Mouse (Mus musculus) layer of hippocampus, postnatal 25 days (tissue): ENCODE results near the gene Dock9. TPM values are rescaled to one million over a fixed set of nuclear protein-coding genes. Genes with fewer than 3 reads are reported as not detected.
"Not testable (repeated sequence)": the region's sequence is repeated elsewhere in the genome, so short reads cannot be mapped to it uniquely, and the experiment has no call there.

Experiments used
- DNase-seq, 2 experiments: peaks; one replicate each; pipeline ENCODE4 v3.0.0; 2022; ENCODE audit warnings: mixed read lengths in 2 of 2, low spot score in 1 of 2; ENCODE audit errors: extremely low spot score in 1 of 2
- total RNA-seq, 2 experiments: library from RNA; stranded (reverse); gene quantifications; 2 replicates each; pipeline ENCODE4 v1.2.3; 2021

Dock9 gene
- total RNA-seq, 2 experiments from 2014 or later: 195 to 220 TPM

- no peak for DNase-seq
Measured at GRCm38 (mm10) chr14:121634736-121635430, 162.8 kb downstream of the Dock9 start.

GRCm38 (mm10) chr14:121634093-121634735 lies 163.4 kb downstream of the Dock9 start:
- no peak for DNase-seq

- DNase-seq: no peak
Measured at GRCm38 (mm10) chr14:121631934-121632333, 165.7 kb downstream of the Dock9 start.

GRCm38 (mm10) chr14:121626741-121627140 lies 170.9 kb downstream of the Dock9 start:
- DNase-seq: no peak

- DNase-seq: not testable (repeated sequence)
Measured at GRCm38 (mm10) chr14:121623996-121624542, 173.6 kb downstream of the Dock9 start.

- no peak for DNase-seq
Measured at GRCm38 (mm10) chr14:121621806-121622205, 175.8 kb downstream of the Dock9 start.

GRCm38 (mm10) chr14:121620567-121620966 lies 177.1 kb downstream of the Dock9 start:
- no peak for DNase-seq

- no peak for DNase-seq
Measured at GRCm38 (mm10) chr14:121620157-121620556, 177.5 kb downstream of the Dock9 start.

- peak; percentile 50 to 81 for DNase-seq
Measured at GRCm38 (mm10) chr14:121617645-121618390, 179.8 kb downstream of the Dock9 start.

- no peak for DNase-seq
Measured at GRCm38 (mm10) chr14:121615431-121615830, 182.2 kb downstream of the Dock9 start.

- DNase-seq: no peak
Measured at GRCm38 (mm10) chr14:121614461-121615170, 183.0 kb downstream of the Dock9 start.

- no peak for DNase-seq
Measured at GRCm38 (mm10) chr14:121613490-121613889, 184.1 kb downstream of the Dock9 start.

GRCm38 (mm10) chr14:121612926-121613325 lies 184.7 kb downstream of the Dock9 start:
- DNase-seq: no peak

- no peak for DNase-seq
Measured at GRCm38 (mm10) chr14:121611533-121611932, 186.1 kb downstream of the Dock9 start.

GRCm38 (mm10) chr14:121611098-121611497 lies 186.5 kb downstream of the Dock9 start:
- DNase-seq: no peak

GRCm38 (mm10) chr14:121608522-121608921 lies 189.1 kb downstream of the Dock9 start:
- no peak for DNase-seq

GRCm38 (mm10) chr14:121606433-121606832 lies 191.2 kb downstream of the Dock9 start:
- DNase-seq: no peak

- no peak for DNase-seq
Measured at GRCm38 (mm10) chr14:121605260-121605659, 192.4 kb downstream of the Dock9 start.

- no peak for DNase-seq
Measured at GRCm38 (mm10) chr14:121604565-121604964, 193.1 kb downstream of the Dock9 start.

- no peak for DNase-seq
Measured at GRCm38 (mm10) chr14:121602610-121603009, 195.0 kb downstream of the Dock9 start.
